Mouse (Mus musculus): ENCODE results near the gene Irgm1. TPM values are rescaled to one million over a fixed set of nuclear protein-coding genes. Genes with fewer than 3 reads are reported as not detected.

Gene Irgm1
- polyA plus RNA-seq, 1 experiment from 2014 or later, result 7.6 TPM

GRCm38 (mm10) chr11:48813782-48814181 is 57.7 kb downstream of the Irgm1 start:
- H3K9me3 ChIP-seq (ENCODE audit: control insufficient read depth, low read length), result no peaks in the 10 kb centered on the region
- peaks cover 33% of the 10 kb centered on the region for H3K36me3 ChIP-seq (ENCODE audit: control insufficient read depth, insufficient read depth, low read length)
- H3K4me3 ChIP-seq (ENCODE audit: low read depth, low read length), result no peak overlapping the region
- H3K27ac ChIP-seq (replicated peaks; ENCODE audit: low read depth, low read length), result no peak overlapping the region
- DNase-seq (ENCODE audit: low spot score) (no peak), ATAC-seq (ENCODE audit: low read depth) (no peak)
- no peaks in the 10 kb centered on the region for H3K27me3 ChIP-seq (replicated peaks; ENCODE audit: control insufficient read depth, insufficient read depth, low read length)
- H3K4me1 ChIP-seq (ENCODE audit: control insufficient read depth, insufficient read depth, low read length), result 0 out of 2 replicates have a peak, but pooled peaks cover 3% of the 10 kb centered on the region
- no peak overlapping the region for H3K4me2 ChIP-seq (ENCODE audit: low read depth, low read length)
- no peak overlapping the region for H3K9ac ChIP-seq (ENCODE audit: low read depth, low read length)

Other genes with a start within 250 kb of the Irgm1 start
- 912 and 926 TPM in 2 replicates for gene Rack1, start 71.4 kb downstream of the Irgm1 start, polyA plus RNA-seq (2014; fragmentation: Nextera tagmentation; extraction: Ambion mirVana)
- gene Trim41, start 54.3 kb downstream of the Irgm1 start, polyA plus RNA-seq (2014; fragmentation: Nextera tagmentation; extraction: Ambion mirVana), result 5.2 and 5.3 TPM in 2 replicates
- 1.3 TPM in 2 replicates for gene Trim7, start 45.5 kb downstream of the Irgm1 start, polyA plus RNA-seq (2014; fragmentation: Nextera tagmentation; extraction: Ambion mirVana)
- gene Gm12184, start 45.0 kb downstream of the Irgm1 start, polyA plus RNA-seq (2014; fragmentation: Nextera tagmentation; extraction: Ambion mirVana), result 3.4 and 4.6 TPM in 2 replicates
- 0.36 and 0.56 TPM in 2 replicates for gene Gm5431, start 30.5 kb upstream of the Irgm1 start, polyA plus RNA-seq (2014; fragmentation: Nextera tagmentation; extraction: Ambion mirVana)
- gene Psme2b, start 74.5 kb upstream of the Irgm1 start, polyA plus RNA-seq (2014; fragmentation: Nextera tagmentation; extraction: Ambion mirVana), result 2.8 and 3.4 TPM in 2 replicates
- 0.08 TPM in 1 of 2 replicates, not detected in the other for gene Olfr56, start 107.2 kb upstream of the Irgm1 start, polyA plus RNA-seq (2014; fragmentation: Nextera tagmentation; extraction: Ambion mirVana)
- gene 9930111J21Rik1, start 107.7 kb upstream of the Irgm1 start, polyA plus RNA-seq (2014; fragmentation: Nextera tagmentation; extraction: Ambion mirVana), result 0.39 and 0.51 TPM in 2 replicates
- not detected in 2 replicates for gene Gm12185, start 120.5 kb upstream of the Irgm1 start, polyA plus RNA-seq (2014; fragmentation: Nextera tagmentation; extraction: Ambion mirVana)
- gene Tgtp1, start 122.5 kb upstream of the Irgm1 start, polyA plus RNA-seq (2014; fragmentation: Nextera tagmentation; extraction: Ambion mirVana), result 0.81 TPM in 1 of 2 replicates, not detected in the other
- 0.59 and 0.81 TPM in 2 replicates for gene 9930111J21Rik2, start 179.6 kb upstream of the Irgm1 start, polyA plus RNA-seq (2014; fragmentation: Nextera tagmentation; extraction: Ambion mirVana)
- gene Tgtp2, start 192.5 kb upstream of the Irgm1 start, polyA plus RNA-seq (2014; fragmentation: Nextera tagmentation; extraction: Ambion mirVana), result 0.11 and 0.28 TPM in 2 replicates
- gene Ifi47, start 204.9 kb upstream of the Irgm1 start, polyA plus RNA-seq (2014; fragmentation: Nextera tagmentation; extraction: Ambion mirVana), result 1.8 and 2.4 TPM in 2 replicates
- gene Olfr1396, start 243.2 kb upstream of the Irgm1 start, polyA plus RNA-seq (2014; fragmentation: Nextera tagmentation; extraction: Ambion mirVana), result 0.08 and 0.46 TPM in 2 replicates

Measured in embryonic facial prominence, embryonic 14.5 days (tissue).